Mouse (Mus musculus): ENCODE measurements around the gene Itfg2. TPM values are rescaled to one million over a fixed set of nuclear protein-coding genes. Genes with fewer than 3 reads are reported as not detected.

The Itfg2 gene
- polyA plus RNA-seq (2012; rRNA removed), result 19.0 and 23.5 TPM in 2 replicates

DNA sequence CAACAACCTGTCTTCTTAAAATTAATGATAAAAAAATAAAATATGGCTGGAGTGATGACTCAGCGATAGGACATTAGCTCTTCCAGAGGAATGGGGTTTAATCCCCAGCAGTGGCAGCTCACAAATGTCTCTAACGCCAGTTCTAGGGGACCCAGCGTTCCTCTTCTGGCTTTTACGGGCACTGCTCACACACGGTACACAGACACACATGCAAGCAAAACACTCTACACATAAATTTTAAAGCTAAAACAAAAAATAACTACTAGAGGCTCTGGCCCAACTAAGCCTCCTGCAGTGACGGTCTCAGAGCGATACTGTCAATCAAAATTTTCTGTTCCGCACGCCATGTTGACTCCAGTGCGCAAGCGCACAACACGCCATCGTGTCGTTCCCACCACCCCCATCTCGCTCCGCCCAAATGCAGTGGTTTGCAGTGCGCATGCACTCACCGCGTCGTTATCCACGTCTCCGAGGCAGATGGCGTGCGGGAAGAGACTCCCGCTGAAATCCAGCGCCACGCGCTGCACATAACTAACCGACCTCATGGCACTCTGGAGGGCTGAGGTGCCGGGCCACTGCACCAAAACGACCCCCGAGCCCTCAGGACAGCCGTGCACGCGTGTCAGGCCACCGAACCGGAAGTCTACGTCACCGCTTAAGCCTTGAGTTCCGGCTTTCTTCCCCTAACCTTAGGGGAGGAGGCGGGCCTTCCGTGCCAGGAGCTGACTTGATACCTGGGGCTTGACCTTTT, at the start of gene Itfg2:
Itfg2 (minus strand) TSS at position 663 of the 751 bp plus-strand sequence.
- Histone ChIP-seq H3K4me3 (ENCODE audit: insufficient read depth, low read depth, low read length) (peak within 1 kb of the TSS; percentile 94), H3K36me3 (ENCODE audit: control insufficient read depth, insufficient read depth, low read length) (no peaks in the 10 kb centered on the region), H3K27me3 (replicated peaks; ENCODE audit: control insufficient read depth, insufficient read depth, low read length) (no peaks in the 10 kb centered on the region), H3K4me1 (ENCODE audit: control insufficient read depth, insufficient read depth, low read length) (peaks cover 8% of the 10 kb centered on the region; the same call in 1 of the 2 replicates), H3K27ac (ENCODE audit: insufficient read depth, low read depth, low read length) (peak within 1 kb of the TSS; percentile 100)
- under 1% methylated on average over 42 of the region's 42 CpGs for WGBS
- TF ChIP-seq POLR2A (IDR thresholded peaks at IDR 0.05; ENCODE audit: low read depth, low read length) (peak; percentile 90), CTCF (conservative IDR thresholded peaks at IDR 0.05; ENCODE audit: insufficient read depth, insufficient read length, low read depth, low read length) (no peak)
- DNase-seq, result peak; percentile 98

DNA sequence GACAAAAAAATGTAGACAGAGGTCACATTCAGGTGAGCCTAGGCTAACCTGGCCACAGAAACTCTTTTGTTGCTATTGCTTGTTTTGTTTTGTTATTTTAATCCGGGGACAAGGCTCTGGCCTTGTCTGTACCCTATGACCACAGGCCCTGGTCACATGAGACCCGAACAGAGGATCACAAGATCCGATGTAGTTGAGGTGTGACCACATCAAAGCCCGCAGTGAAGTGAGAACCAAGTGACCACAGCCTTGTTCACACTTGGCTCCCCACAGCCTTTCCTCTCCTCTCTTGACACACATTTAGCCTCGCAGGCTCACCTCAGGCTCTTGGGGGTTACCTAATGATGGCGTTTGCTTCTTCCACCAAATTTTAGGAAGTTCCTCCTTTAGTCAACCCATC, 49.4 kb upstream of the Itfg2 start:
- Histone ChIP-seq H3K27me3 (replicated peaks; ENCODE audit: control insufficient read depth, insufficient read depth, low read length) (no peaks in the 10 kb centered on the region; the same call in 1 of the 2 replicates), H3K4me3 (ENCODE audit: insufficient read depth, low read depth, low read length) (no peak overlapping the region), H3K27ac (ENCODE audit: insufficient read depth, low read depth, low read length) (no peak overlapping the region), H3K4me1 (ENCODE audit: control insufficient read depth, insufficient read depth, low read length) (no peaks in the 10 kb centered on the region), H3K36me3 (ENCODE audit: control insufficient read depth, insufficient read depth, low read length) (no peaks in the 10 kb centered on the region)
- no peak for TF ChIP-seq POLR2A (IDR thresholded peaks at IDR 0.05; ENCODE audit: low read depth, low read length)
- no peak for TF ChIP-seq CTCF (conservative IDR thresholded peaks at IDR 0.05; ENCODE audit: insufficient read depth, insufficient read length, low read depth, low read length)
- no peak for DNase-seq
- 76% methylated on average over 6 of the region's 6 CpGs for WGBS

DNA sequence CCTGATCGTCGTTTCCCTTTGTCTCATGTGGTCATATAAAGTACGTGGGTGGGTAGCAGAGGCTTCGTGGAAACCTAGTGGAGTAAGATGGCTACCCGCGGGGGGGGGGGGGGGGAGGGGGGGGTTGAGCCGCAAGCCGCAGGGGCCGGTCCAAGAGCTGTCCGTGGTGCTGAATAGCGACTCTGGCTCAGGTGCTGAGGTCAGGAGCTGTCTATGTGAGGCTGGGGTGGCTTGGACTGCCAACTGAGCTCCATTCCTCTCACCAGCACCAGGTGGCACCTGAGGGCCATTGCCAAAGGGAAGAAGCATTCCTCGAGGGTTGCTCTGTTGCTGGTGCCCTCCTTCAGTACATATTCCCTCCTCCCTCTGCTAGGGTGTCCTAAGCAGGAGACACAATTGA, 44.7 kb upstream of the Itfg2 start:
- Histone ChIP-seq H3K4me3 (ENCODE audit: insufficient read depth, low read depth, low read length) (no peak overlapping the region), H3K27ac (ENCODE audit: insufficient read depth, low read depth, low read length) (no peak overlapping the region), H3K4me1 (ENCODE audit: control insufficient read depth, insufficient read depth, low read length) (no peaks in the 10 kb centered on the region), H3K36me3 (ENCODE audit: control insufficient read depth, insufficient read depth, low read length) (no peaks in the 10 kb centered on the region), H3K27me3 (replicated peaks; ENCODE audit: control insufficient read depth, insufficient read depth, low read length) (no peaks in the 10 kb centered on the region; the same call in 1 of the 2 replicates)
- 5% methylated on average over 12 of the region's 12 CpGs for WGBS
- TF ChIP-seq CTCF (conservative IDR thresholded peaks at IDR 0.05; ENCODE audit: insufficient read depth, insufficient read length, low read depth, low read length) (no peak; the same call in 1 of the 2 replicates), POLR2A (IDR thresholded peaks at IDR 0.05; ENCODE audit: low read depth, low read length) (no peak)
- DNase-seq, result peak; percentile 54

DNA sequence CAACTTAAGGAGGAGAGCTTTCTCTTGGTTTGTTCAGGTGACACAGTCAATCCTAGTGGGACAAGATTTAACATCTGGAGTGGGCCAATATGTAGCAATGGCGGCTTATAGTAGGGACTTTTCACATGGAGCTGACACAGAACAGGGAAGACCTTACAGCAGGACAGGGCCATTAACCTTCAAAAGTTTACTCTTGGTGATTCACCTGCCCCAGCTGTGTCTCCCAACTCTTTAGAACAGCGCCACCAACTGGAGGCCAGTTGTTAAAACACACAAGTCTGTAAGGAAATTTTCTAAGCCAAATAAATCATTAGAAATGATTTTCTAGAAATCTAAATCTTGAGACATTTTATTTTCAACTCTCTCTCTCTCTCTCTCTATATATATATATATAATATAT, 42.6 kb upstream of the Itfg2 start:
- peak; percentile 32; the same call in 1 of the 2 replicates for TF ChIP-seq CTCF (conservative IDR thresholded peaks at IDR 0.05; ENCODE audit: insufficient read depth, insufficient read length, low read depth, low read length)
- no peak for TF ChIP-seq POLR2A (IDR thresholded peaks at IDR 0.05; ENCODE audit: low read depth, low read length)
- 45% methylated on average over 2 of the region's 2 CpGs for WGBS
- no peak overlapping the region for H3K27ac ChIP-seq (ENCODE audit: insufficient read depth, low read depth, low read length)
- H3K4me3 ChIP-seq (ENCODE audit: insufficient read depth, low read depth, low read length), result no peak overlapping the region
- H3K27me3 ChIP-seq (replicated peaks; ENCODE audit: control insufficient read depth, insufficient read depth, low read length), result no peaks in the 10 kb centered on the region; the same call in 1 of the 2 replicates
- H3K4me1 ChIP-seq (ENCODE audit: control insufficient read depth, insufficient read depth, low read length), result no peaks in the 10 kb centered on the region
- no peaks in the 10 kb centered on the region for H3K36me3 ChIP-seq (ENCODE audit: control insufficient read depth, insufficient read depth, low read length)
- no peak for DNase-seq

DNA sequence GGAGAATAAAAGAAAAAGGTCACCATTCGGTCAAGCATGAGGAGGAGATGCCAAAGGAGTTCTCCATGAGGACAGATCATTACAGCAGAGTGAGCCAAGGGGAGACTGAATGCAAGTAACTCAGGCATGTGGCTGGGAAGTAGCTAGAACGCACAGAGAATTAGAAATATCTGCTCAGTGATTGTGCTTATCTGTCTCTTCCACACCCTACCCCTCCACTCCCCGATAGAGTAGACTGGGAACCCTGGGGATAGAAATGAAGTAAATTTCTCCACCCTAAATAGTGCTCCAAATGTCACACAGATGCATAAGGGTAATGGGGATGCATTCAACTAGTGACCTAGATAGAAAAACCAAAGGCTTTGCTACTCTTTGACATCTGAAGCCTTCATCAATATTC, 41.8 kb upstream of the Itfg2 start:
- no peak for DNase-seq
- WGBS, result 65% methylated on average over 3 of the region's 3 CpGs
- no peaks in the 10 kb centered on the region for H3K4me1 ChIP-seq (ENCODE audit: control insufficient read depth, insufficient read depth, low read length)
- TF ChIP-seq CTCF (conservative IDR thresholded peaks at IDR 0.05; ENCODE audit: insufficient read depth, insufficient read length, low read depth, low read length), result no peak
- no peak for TF ChIP-seq POLR2A (IDR thresholded peaks at IDR 0.05; ENCODE audit: low read depth, low read length)
- H3K36me3 ChIP-seq (ENCODE audit: control insufficient read depth, insufficient read depth, low read length), result no peaks in the 10 kb centered on the region
- no peak overlapping the region for H3K4me3 ChIP-seq (ENCODE audit: insufficient read depth, low read depth, low read length)
- no peaks in the 10 kb centered on the region; the same call in 1 of the 2 replicates for H3K27me3 ChIP-seq (replicated peaks; ENCODE audit: control insufficient read depth, insufficient read depth, low read length)
- H3K27ac ChIP-seq (ENCODE audit: insufficient read depth, low read depth, low read length), result no peak overlapping the region

DNA sequence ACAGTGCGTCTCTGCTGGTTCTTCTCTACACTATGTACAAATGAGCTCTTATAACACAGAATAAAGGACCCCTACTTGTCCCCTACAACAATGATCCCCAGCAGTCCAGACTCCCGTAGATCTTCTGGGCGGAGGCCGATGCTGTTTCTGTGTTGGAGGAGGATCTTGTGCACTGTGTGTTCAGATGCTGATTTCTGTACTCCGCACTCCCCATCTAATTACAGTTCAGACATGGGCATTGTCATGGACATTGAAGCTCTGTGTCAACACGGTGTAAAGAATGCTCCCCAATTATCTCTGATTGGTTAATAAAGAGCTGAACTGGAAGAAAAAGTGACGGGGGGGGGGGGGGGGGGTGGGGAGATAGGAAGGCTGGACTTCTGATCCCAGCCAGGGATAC, 41.3 kb upstream of the Itfg2 start:
- H3K27ac ChIP-seq (ENCODE audit: insufficient read depth, low read depth, low read length), result no peak overlapping the region
- H3K27me3 ChIP-seq (replicated peaks; ENCODE audit: control insufficient read depth, insufficient read depth, low read length), result no peaks in the 10 kb centered on the region; the same call in 1 of the 2 replicates
- TF ChIP-seq POLR2A (IDR thresholded peaks at IDR 0.05; ENCODE audit: low read depth, low read length) (no peak), CTCF (conservative IDR thresholded peaks at IDR 0.05; ENCODE audit: insufficient read depth, insufficient read length, low read depth, low read length) (no peak)
- DNase-seq, result no peak
- no peaks in the 10 kb centered on the region for H3K36me3 ChIP-seq (ENCODE audit: control insufficient read depth, insufficient read depth, low read length)
- H3K4me3 ChIP-seq (ENCODE audit: insufficient read depth, low read depth, low read length), result no peak overlapping the region
- WGBS, result 61% methylated on average over 7 of the region's 7 CpGs
- no peaks in the 10 kb centered on the region for H3K4me1 ChIP-seq (ENCODE audit: control insufficient read depth, insufficient read depth, low read length)

DNA sequence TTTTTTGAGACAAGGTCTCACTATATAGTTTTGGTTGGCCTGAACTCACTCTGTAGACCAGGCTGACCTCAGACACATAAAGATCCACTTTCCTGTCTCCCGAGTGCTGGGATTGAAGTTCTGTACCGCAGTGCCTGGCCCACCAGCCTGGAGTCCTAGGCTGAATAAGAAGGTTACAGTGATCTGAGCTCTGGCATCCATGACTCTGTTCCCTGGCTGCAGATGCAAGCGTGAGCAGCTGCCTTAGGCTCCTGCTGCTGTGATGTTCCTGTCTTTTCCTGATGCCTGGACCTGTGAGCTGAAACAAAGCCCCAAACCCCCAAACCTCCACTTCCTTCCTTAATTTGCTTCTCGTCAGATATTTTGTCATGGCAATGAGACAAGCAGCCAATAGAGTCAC, 40.3 kb upstream of the Itfg2 start:
- Histone ChIP-seq H3K4me3 (ENCODE audit: insufficient read depth, low read depth, low read length) (no peak overlapping the region), H3K27ac (ENCODE audit: insufficient read depth, low read depth, low read length) (no peak overlapping the region), H3K36me3 (ENCODE audit: control insufficient read depth, insufficient read depth, low read length) (no peaks in the 10 kb centered on the region), H3K4me1 (ENCODE audit: control insufficient read depth, insufficient read depth, low read length) (no peaks in the 10 kb centered on the region; the same call in 1 of the 2 replicates), H3K27me3 (replicated peaks; ENCODE audit: control insufficient read depth, insufficient read depth, low read length) (no peaks in the 10 kb centered on the region; the same call in 1 of the 2 replicates)
- no peak for DNase-seq
- WGBS, result 78% methylated on average over 4 of the region's 4 CpGs
- no peak for TF ChIP-seq CTCF (conservative IDR thresholded peaks at IDR 0.05; ENCODE audit: insufficient read depth, insufficient read length, low read depth, low read length)
- no peak for TF ChIP-seq POLR2A (IDR thresholded peaks at IDR 0.05; ENCODE audit: low read depth, low read length)
